Mouse (Mus musculus): ENCODE measurements around the gene Sept9. TPM values are rescaled to one million over a fixed set of nuclear protein-coding genes. Genes with fewer than 3 reads are reported as not detected.

Sept9 gene
- total RNA-seq, 2 experiments from 2014 or later = 62.1 to 70.5 TPM

- intact Hi-C loops (cut with DNase I) = no loop called here
- no peak for DNase-seq (ENCODE audit: low spot score in 2 of 2)
Measured at GRCm38 (mm10) chr11:117255108-117255489, 55.6 kb downstream of the Sept9 start.

- intact Hi-C loops (cut with DNase I) = no loop called here
- no peak for DNase-seq (ENCODE audit: low spot score in 2 of 2)
Measured at GRCm38 (mm10) chr11:117256088-117256487, 56.6 kb downstream of the Sept9 start.

- intact Hi-C loops (cut with DNase I) = no loop called here
- no peak for DNase-seq (ENCODE audit: low spot score in 2 of 2)
Measured at GRCm38 (mm10) chr11:117256840-117257239, 57.4 kb downstream of the Sept9 start.

GRCm38 (mm10) chr11:117257266-117257665 lies 57.8 kb downstream of the Sept9 start:
- DNase-seq (ENCODE audit: low spot score in 2 of 2) = no peak
- intact Hi-C loops (cut with DNase I) = no loop called here

- intact Hi-C loops (cut with DNase I) = no loop called here
Measured at GRCm38 (mm10) chr11:117257842-117258241, 58.4 kb downstream of the Sept9 start.

GRCm38 (mm10) chr11:117259178-117259960 lies 59.9 kb downstream of the Sept9 start:
- peak in 1 of 2 experiments; percentile 42 for DNase-seq (ENCODE audit: low spot score in 2 of 2)
- intact Hi-C loops (cut with DNase I) = no loop called here

More at GRCm38 (mm10) chr11:117257842-117258241, 58.4 kb downstream of the Sept9 start:
- DNase-seq (ENCODE audit: low spot score in 2 of 2) = no peak

GRCm38 (mm10) chr11:117260631-117261030 lies 61.2 kb downstream of the Sept9 start:
- intact Hi-C loops (cut with DNase I) = no loop called here
- no peak for DNase-seq (ENCODE audit: low spot score in 2 of 2)

- intact Hi-C loops (cut with DNase I) = no loop called here
- no peak for DNase-seq (ENCODE audit: low spot score in 2 of 2)
Measured at GRCm38 (mm10) chr11:117263096-117263808, 63.8 kb downstream of the Sept9 start.

GRCm38 (mm10) chr11:117264162-117265021 lies 64.9 kb downstream of the Sept9 start:
- intact Hi-C loops (cut with DNase I) = loop anchor here (5.0 kb wide), 1 partner anchor 48 kb away; no protein-coding TSS in a partner anchor
- peak; percentile 32 to 70 for DNase-seq (ENCODE audit: low spot score in 2 of 2)

GRCm38 (mm10) chr11:117265270-117265980 lies 66.0 kb downstream of the Sept9 start:
- no peak for DNase-seq (ENCODE audit: low spot score in 2 of 2)
- intact Hi-C loops (cut with DNase I) = loop anchor here (5.0 kb wide), 1 partner anchor 47 kb away; no protein-coding TSS in a partner anchor

GRCm38 (mm10) chr11:117265981-117266905 lies 66.8 kb downstream of the Sept9 start:
- intact Hi-C loops (cut with DNase I) = loop anchor here (5.0 kb wide), 1 partner anchor 46 kb away; no protein-coding TSS in a partner anchor
- peak; percentile 56 to 58 for DNase-seq (ENCODE audit: low spot score in 2 of 2)

- DNase-seq (ENCODE audit: low spot score in 2 of 2) = no peak
- intact Hi-C loops (cut with DNase I) = loop anchor here (5.0 kb wide), 1 partner anchor 45 kb away; no protein-coding TSS in a partner anchor
Measured at GRCm38 (mm10) chr11:117266906-117267721, 67.7 kb downstream of the Sept9 start.

GRCm38 (mm10) chr11:117267828-117268227 lies 68.4 kb downstream of the Sept9 start:
- intact Hi-C loops (cut with DNase I) = loop anchor here (5.0 kb wide), 1 partner anchor 44 kb away; no protein-coding TSS in a partner anchor

GRCm38 (mm10) chr11:117268304-117268956 lies 69.0 kb downstream of the Sept9 start:
- DNase-seq (ENCODE audit: low spot score in 2 of 2) = no peak
- intact Hi-C loops (cut with DNase I) = loop anchor here (5.0 kb wide), 1 partner anchor 44 kb away; no protein-coding TSS in a partner anchor

More at GRCm38 (mm10) chr11:117267828-117268227, 68.4 kb downstream of the Sept9 start:
- no peak for DNase-seq (ENCODE audit: low spot score in 2 of 2)

GRCm38 (mm10) chr11:117269053-117269702 lies 69.7 kb downstream of the Sept9 start:
- intact Hi-C loops (cut with DNase I) = loop anchor here (5.0 kb wide), 1 partner anchor 43 kb away; no protein-coding TSS in a partner anchor
- DNase-seq (ENCODE audit: low spot score in 2 of 2) = no peak

GRCm38 (mm10) chr11:117269946-117270345 lies 70.5 kb downstream of the Sept9 start:
- DNase-seq (ENCODE audit: low spot score in 2 of 2) = no peak
- intact Hi-C loops (cut with DNase I) = loop anchor here (5.0 kb wide), 1 partner anchor 42 kb away; no protein-coding TSS in a partner anchor
